ENCODE assay signal across 8 mouse cellular contexts in the genomic region with DNA sequence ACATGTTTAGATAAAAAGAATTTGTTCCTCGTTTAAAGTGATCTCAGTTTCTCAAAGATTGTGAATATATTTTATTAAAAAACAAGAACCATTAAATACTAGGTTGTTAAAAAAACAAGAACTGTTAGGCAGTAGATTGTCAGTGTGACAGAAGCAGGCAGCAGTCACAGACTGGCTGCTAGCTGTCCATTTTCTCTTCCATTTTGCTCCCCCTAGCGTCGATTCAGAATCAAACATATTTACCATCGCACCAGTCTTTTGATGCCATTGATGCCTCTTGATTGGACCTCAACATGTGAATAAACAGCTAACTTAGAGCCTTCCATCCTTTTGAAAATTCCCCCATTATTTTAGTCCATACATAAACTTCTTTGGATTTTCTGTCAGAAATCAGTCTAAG.
DNase-seq lines count a peak whose midpoint lies in the region; ATAC-seq and TF ChIP-seq lines count a peak whose summit lies in the region.

No protein-coding gene starts in this region.

- H3K9ac ChIP-seq in midbrain, postnatal 0 days (replicated peaks; ENCODE audit: low read length, poor library complexity, severe bottlenecking) = no peak overlapping the region

- ATAC-seq in midbrain, postnatal 0 days (ENCODE audit: low FRiP score) = no peak

- H3K4me1 ChIP-seq in midbrain, postnatal 0 days (ENCODE audit: insufficient read depth, low read length) = no peaks in the 10 kb centered on the region

- no peak overlapping the region for H3K4me2 ChIP-seq in midbrain, postnatal 0 days (ENCODE audit: low read depth, low read length, poor library complexity, severe bottlenecking)

- H3K27me3 ChIP-seq in midbrain, postnatal 0 days (ENCODE audit: insufficient read depth, low read length) = no peaks in the 10 kb centered on the region

- H3K27ac ChIP-seq in midbrain, postnatal 0 days (ENCODE audit: low read depth, low read length) = no peak overlapping the region

- peak; percentile 15 to 37 for DNase-seq in heart, adult 18-20 months
- DNase-seq in heart, adult 9 months (ENCODE audit: low spot score in 2 of 2) = no peak
- DNase-seq in lung, postnatal 10 days = peak; percentile 51
- DNase-seq in lung, postnatal 4 days = no peak
- peak; percentile 60 to 62 for DNase-seq in cerebellum, adult 18-20 months
- peak; percentile 69 for DNase-seq in midbrain, postnatal 0 days (ENCODE audit: low spot score)
- no peak for DNase-seq in left cerebral cortex, adult 11 months (ENCODE audit: low spot score)
- no peak for DNase-seq in kidney, adult 8-10 months

- peaks cover 4% of the 10 kb centered on the region; the same call in 1 of the 2 replicates for H3K36me3 ChIP-seq in midbrain, postnatal 0 days (ENCODE audit: insufficient read depth, low read length)

- no peak overlapping the region for H3K4me3 ChIP-seq in midbrain, postnatal 0 days (ENCODE audit: low read depth, low read length)

- TF ChIP-seq CTCF in midbrain, postnatal 0 days (IDR thresholded peaks at IDR 0.05) = peak; percentile 74

- WGBS in midbrain, postnatal 0 days = 55% methylated on average over 4 of the region's 4 CpGs

- no peaks in the 10 kb centered on the region for H3K9me3 ChIP-seq in midbrain, postnatal 0 days (ENCODE audit: low read length)

Comparison
In these comparisons a context has a peak if more than half of its experiments do, and no peak if none do; other contexts are left out.
1. DNase-seq: peak in heart, adult 18-20 months (2 of 2), lung, postnatal 10 days (single experiment), cerebellum, adult 18-20 months (2 of 2) and midbrain, postnatal 0 days (single experiment); none in heart, adult 9 months (0 of 2), lung, postnatal 4 days (0 of 2), left cerebral cortex, adult 11 months (single experiment) and kidney, adult 8-10 months (0 of 2).